In the genomic region with DNA sequence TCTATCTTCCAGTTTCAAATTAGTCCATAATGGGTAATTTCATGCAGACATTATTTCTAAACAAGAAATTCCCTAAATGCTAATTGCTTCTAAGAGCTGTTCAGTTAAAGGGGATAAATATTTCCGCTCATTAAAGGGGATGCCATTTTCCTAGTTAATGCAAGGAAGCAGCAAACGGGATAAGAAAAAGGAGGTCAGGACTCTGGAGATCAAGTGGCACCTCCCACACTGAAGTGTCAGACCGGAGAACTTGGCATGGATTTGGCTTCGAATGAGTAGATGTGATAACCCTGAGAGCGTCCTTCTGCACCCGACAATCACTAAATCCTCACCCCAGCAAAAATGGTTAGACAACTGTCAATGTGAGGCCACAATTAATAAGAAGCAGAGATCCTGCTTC, we compare ENCODE assay signal across 21 mouse cellular contexts.
A peak's percentile ranks its signal among the peaks of the same experiment; 100 is the strongest.
DNase-seq lines count a peak whose midpoint lies in the region; ATAC-seq and TF ChIP-seq lines count a peak whose summit lies in the region.
"Had no signal": no experiment of that assay in that cellular context is flagged by ENCODE, and none has a peak within 500 bp of the region (broad histone marks: within the 10 kb centered on the region; RNA-seq: fewer than 3 reads in every experiment).

No protein-coding gene starts in this region.

- peak; percentile 29 for DNase-seq in forebrain, embryonic 14.5 days (ENCODE audit: low spot score)
- DNase-seq in layer of hippocampus, adult 2 months (ENCODE audit: low spot score in 2 of 2): no peak
- DNase-seq in layer of hippocampus, postnatal 25 days (ENCODE audit: extremely low spot score in 1 of 2, low spot score in 1 of 2): no peak
- no peak for DNase-seq in midbrain, postnatal 0 days (ENCODE audit: low spot score)
- DNase-seq in retina, postnatal 1 day: peak; percentile 60
- DNase-seq in liver, postnatal 0 days: no peak
- DNase-seq: adrenal gland, adult 8-10 months; adrenal gland, postnatal 25 days; cerebellum, adult 18-20 months; cerebellum, adult 9-10 months; cerebellum, postnatal 14 days; gastrocnemius, postnatal 25 days; heart, adult 2 months had no signal

- H3K4me2 ChIP-seq in forebrain, embryonic 14.5 days (ENCODE audit: low read length): no peak overlapping the region
- no peak overlapping the region for H3K4me2 ChIP-seq in forebrain, embryonic 16.5 days (ENCODE audit: low read length)
- no peak overlapping the region for H3K4me2 ChIP-seq in midbrain, embryonic 15.5 days
- H3K4me2 ChIP-seq in midbrain, postnatal 0 days (ENCODE audit: low read depth, low read length, poor library complexity, severe bottlenecking): no peak overlapping the region
- no peak overlapping the region for H3K4me2 ChIP-seq in liver, postnatal 0 days (ENCODE audit: low read depth, low read length)
- H3K4me2 ChIP-seq: forebrain, embryonic 13.5 days; heart, embryonic 11.5 days; hindbrain, embryonic 12.5 days had no signal

- no peaks in the 10 kb centered on the region for H3K27me3 ChIP-seq in forebrain, embryonic 14.5 days (replicated peaks; ENCODE audit: control insufficient read depth, insufficient read depth, low read length)
- no peaks in the 10 kb centered on the region for H3K27me3 ChIP-seq in forebrain, embryonic 16.5 days (replicated peaks; ENCODE audit: control insufficient read depth, insufficient read depth, low read length)
- H3K27me3 ChIP-seq in midbrain, embryonic 15.5 days (replicated peaks): no peaks in the 10 kb centered on the region
- H3K27me3 ChIP-seq in midbrain, postnatal 0 days (ENCODE audit: insufficient read depth, low read length): no peaks in the 10 kb centered on the region
- H3K27me3 ChIP-seq in liver, postnatal 0 days (ENCODE audit: insufficient read depth, low read length): no peaks in the 10 kb centered on the region
- H3K27me3 ChIP-seq: forebrain, embryonic 13.5 days; hindbrain, embryonic 12.5 days had no signal

- TF ChIP-seq CTCF in layer of hippocampus, adult 2 months (conservative IDR thresholded peaks at IDR 0.05): no peak
- no peak for TF ChIP-seq CTCF in midbrain, postnatal 0 days (IDR thresholded peaks at IDR 0.05)
- no peak for TF ChIP-seq CTCF in liver, postnatal 0 days (IDR thresholded peaks at IDR 0.05; ENCODE audit: low read depth)

- no peak overlapping the region for H3K27ac ChIP-seq in forebrain, embryonic 14.5 days (ENCODE audit: low read depth, low read length)
- H3K27ac ChIP-seq in forebrain, embryonic 16.5 days (ENCODE audit: low read length): no peak overlapping the region
- peak overlapping the region; percentile 64 for H3K27ac ChIP-seq in layer of hippocampus, adult 2 months
- peak overlapping the region; percentile 18; the same call in 1 of the 2 replicates for H3K27ac ChIP-seq in midbrain, embryonic 15.5 days
- no peak overlapping the region for H3K27ac ChIP-seq in midbrain, postnatal 0 days (ENCODE audit: low read depth, low read length)
- no peak overlapping the region for H3K27ac ChIP-seq in liver, postnatal 0 days (ENCODE audit: low read depth)
- H3K27ac ChIP-seq: forebrain, embryonic 10.5 days; forebrain, embryonic 13.5 days; heart, adult 2 months; hindbrain, embryonic 12.5 days; hindbrain, postnatal 0 days had no signal

- H3K9me3 ChIP-seq in forebrain, embryonic 14.5 days (replicated peaks; ENCODE audit: control insufficient read depth, low read length): no peaks in the 10 kb centered on the region
- H3K9me3 ChIP-seq in forebrain, embryonic 16.5 days (ENCODE audit: control insufficient read depth, low read length): no peaks in the 10 kb centered on the region
- no peaks in the 10 kb centered on the region for H3K9me3 ChIP-seq in midbrain, embryonic 15.5 days
- no peaks in the 10 kb centered on the region for H3K9me3 ChIP-seq in midbrain, postnatal 0 days (ENCODE audit: low read length)
- no peaks in the 10 kb centered on the region for H3K9me3 ChIP-seq in liver, postnatal 0 days (ENCODE audit: low read length)
- H3K9me3 ChIP-seq: forebrain, embryonic 10.5 days; forebrain, embryonic 13.5 days; hindbrain, embryonic 12.5 days had no signal

- no peaks in the 10 kb centered on the region for H3K4me1 ChIP-seq in forebrain, embryonic 14.5 days (ENCODE audit: control insufficient read depth, insufficient read depth, low read length)
- H3K4me1 ChIP-seq in forebrain, embryonic 16.5 days (replicated peaks; ENCODE audit: control insufficient read depth, insufficient read depth, low read length): peaks cover 11% of the 10 kb centered on the region
- peaks cover 30% of the 10 kb centered on the region for H3K4me1 ChIP-seq in midbrain, embryonic 15.5 days
- H3K4me1 ChIP-seq in midbrain, postnatal 0 days (ENCODE audit: insufficient read depth, low read length): no peaks in the 10 kb centered on the region; the same call in 1 of the 2 replicates
- H3K4me1 ChIP-seq in liver, postnatal 0 days (ENCODE audit: insufficient read depth): no peaks in the 10 kb centered on the region
- H3K4me1 ChIP-seq: hindbrain, embryonic 12.5 days had no signal

- no peak overlapping the region for H3K4me3 ChIP-seq in forebrain, embryonic 14.5 days (ENCODE audit: low read depth, low read length)
- no peak overlapping the region for H3K4me3 ChIP-seq in forebrain, embryonic 16.5 days (replicated peaks; ENCODE audit: low read length)
- no peak overlapping the region for H3K4me3 ChIP-seq in layer of hippocampus, adult 2 months
- no peak overlapping the region for H3K4me3 ChIP-seq in midbrain, embryonic 15.5 days
- H3K4me3 ChIP-seq in midbrain, postnatal 0 days (ENCODE audit: low read depth, low read length): no peak overlapping the region
- no peak overlapping the region for H3K4me3 ChIP-seq in liver, postnatal 0 days (ENCODE audit: low read depth, low read length)
- H3K4me3 ChIP-seq: forebrain, embryonic 10.5 days; forebrain, embryonic 13.5 days; heart, adult 2 months; hindbrain, embryonic 12.5 days had no signal

- WGBS in forebrain, embryonic 14.5 days: 59% methylated on average over 6 of the region's 6 CpGs
- WGBS in forebrain, embryonic 16.5 days: 51% methylated on average over 6 of the region's 6 CpGs
- WGBS in midbrain, embryonic 15.5 days: 65% methylated on average over 6 of the region's 6 CpGs
- 62% methylated on average over 6 of the region's 6 CpGs for WGBS in midbrain, postnatal 0 days
- WGBS in liver, postnatal 0 days (ENCODE audit: insufficient replicate concordance): 72% methylated on average over 6 of the region's 6 CpGs

- TF ChIP-seq EP300 in liver, postnatal 0 days (IDR thresholded peaks at IDR 0.05; ENCODE audit: low read depth): no peak

- no peak overlapping the region for H3K9ac ChIP-seq in forebrain, embryonic 14.5 days (ENCODE audit: low read length)
- no peak overlapping the region for H3K9ac ChIP-seq in forebrain, embryonic 16.5 days (replicated peaks; ENCODE audit: low read depth, low read length)
- no peak overlapping the region for H3K9ac ChIP-seq in midbrain, embryonic 15.5 days
- H3K9ac ChIP-seq in midbrain, postnatal 0 days (replicated peaks; ENCODE audit: low read length, poor library complexity, severe bottlenecking): no peak overlapping the region
- no peak overlapping the region for H3K9ac ChIP-seq in liver, postnatal 0 days (replicated peaks)
- H3K9ac ChIP-seq: forebrain, embryonic 13.5 days; hindbrain, embryonic 12.5 days had no signal

- ATAC-seq in forebrain, embryonic 14.5 days: no peak
- no peak for ATAC-seq in forebrain, embryonic 16.5 days
- ATAC-seq in midbrain, embryonic 15.5 days (replicated peaks): no peak
- ATAC-seq in midbrain, postnatal 0 days (ENCODE audit: low FRiP score): no peak
- ATAC-seq in liver, postnatal 0 days: no peak
- ATAC-seq: activated CD4-positive, CD25-positive, alpha-beta regulatory T cell, adult 4 months; forebrain, embryonic 13.5 days; hindbrain, postnatal 0 days had no signal

- no peaks in the 10 kb centered on the region for H3K36me3 ChIP-seq in forebrain, embryonic 14.5 days (ENCODE audit: control insufficient read depth, insufficient read depth, low read length)
- no peaks in the 10 kb centered on the region for H3K36me3 ChIP-seq in forebrain, embryonic 16.5 days (ENCODE audit: control insufficient read depth, insufficient read depth)
- H3K36me3 ChIP-seq in midbrain, embryonic 15.5 days (replicated peaks): no peaks in the 10 kb centered on the region
- no peaks in the 10 kb centered on the region for H3K36me3 ChIP-seq in midbrain, postnatal 0 days (ENCODE audit: insufficient read depth, low read length)
- H3K36me3 ChIP-seq in liver, postnatal 0 days (replicated peaks; ENCODE audit: insufficient read depth, low read length): no peaks in the 10 kb centered on the region
- H3K36me3 ChIP-seq: forebrain, embryonic 10.5 days; hindbrain, embryonic 12.5 days had no signal

Comparison
In these comparisons a context has a peak if more than half of its experiments do, and no peak if none do; other contexts are left out.
1. H3K27ac ChIP-seq: peak in layer of hippocampus, adult 2 months (single experiment) and midbrain, embryonic 15.5 days (single experiment); none in forebrain, embryonic 14.5 days (single experiment), forebrain, embryonic 16.5 days (single experiment), midbrain, postnatal 0 days (single experiment) and liver, postnatal 0 days (single experiment).
2. DNase-seq: peak in forebrain, embryonic 14.5 days (single experiment) and retina, postnatal 1 day (single experiment); none in layer of hippocampus, adult 2 months (0 of 2), layer of hippocampus, postnatal 25 days (0 of 2), midbrain, postnatal 0 days (single experiment) and liver, postnatal 0 days (single experiment).